8 mouse cellular contexts compared by ENCODE assay signal in the genomic region with DNA sequence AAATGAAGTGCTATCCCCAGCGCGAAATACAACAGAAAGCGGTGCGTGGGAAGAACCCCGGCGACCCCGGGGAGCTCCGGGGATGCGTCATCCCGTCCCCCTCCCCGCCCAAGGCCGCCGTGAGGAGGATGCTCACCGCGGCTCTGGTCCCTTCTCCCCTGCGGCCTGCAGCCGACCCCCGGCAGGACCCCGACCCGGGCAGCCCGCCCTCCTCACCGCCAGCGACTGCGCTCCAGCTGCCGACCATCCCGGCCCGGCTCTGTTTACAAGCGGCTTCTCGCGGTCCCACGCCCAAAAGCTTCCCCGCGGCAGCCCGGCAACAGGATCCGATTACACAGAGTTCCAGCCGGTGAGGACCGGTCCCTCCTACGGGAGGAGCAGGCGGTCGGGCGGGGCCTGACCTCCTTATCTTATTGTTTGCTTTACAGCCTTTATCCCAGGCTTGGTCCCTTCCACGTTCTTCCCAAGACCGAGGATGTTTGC. TPM values are rescaled to one million over a fixed set of nuclear protein-coding genes. Genes with fewer than 3 reads are reported as not detected.
DNase-seq lines count a peak whose midpoint lies in the region; ATAC-seq and TF ChIP-seq lines count a peak whose summit lies in the region.

Gene Plekhm3 (minus strand): TSS at position 346 of the 483 bp plus-strand sequence.

- peak within 1 kb of the TSS; percentile 67 for H3K27ac ChIP-seq in CH12.LX (ENCODE audit: insufficient read depth, low read depth)
- H3K27ac ChIP-seq in forebrain, embryonic 11.5 days (ENCODE audit: low read depth, low read length): 0 out of 2 replicates have a peak within 1 kb of the TSS, but pooled peaks have one; percentile 46
- H3K27ac ChIP-seq in heart, embryonic 16.5 days (ENCODE audit: low read length): peak within 1 kb of the TSS; percentile 30
- H3K27ac ChIP-seq in liver, embryonic 13.5 days: peak within 1 kb of the TSS; percentile 18; the same call in 1 of the 2 replicates
- no peak within 1 kb of the TSS for H3K27ac ChIP-seq in stomach, embryonic 14.5 days (ENCODE audit: low read length)

- peak within 1 kb of the TSS; percentile 73 to 85 (median 84) for H3K4me3 ChIP-seq in CH12.LX (replicated peaks in 1 of 3; ENCODE audit: low read depth in 2 of 3, low read length in 2 of 3, poor library complexity in 1 of 3)
- peak within 1 kb of the TSS; percentile 81 for H3K4me3 ChIP-seq in forebrain, embryonic 11.5 days (ENCODE audit: low read depth, low read length)
- H3K4me3 ChIP-seq in heart, embryonic 16.5 days (ENCODE audit: low read length): peak within 1 kb of the TSS; percentile 84
- H3K4me3 ChIP-seq in liver, embryonic 13.5 days (replicated peaks): peak within 1 kb of the TSS; percentile 89
- peak within 1 kb of the TSS; percentile 69 for H3K4me3 ChIP-seq in stomach, embryonic 14.5 days (ENCODE audit: low read depth, low read length)

- TF ChIP-seq RAD21 in CH12.LX (IDR thresholded peaks at IDR 0.05; ENCODE audit: low read depth, low read length): no peak

- peaks cover 6% of the 10 kb centered on the region for H3K79me2 ChIP-seq in CH12.LX (replicated peaks; ENCODE audit: control insufficient read depth, extremely low read depth, insufficient read depth, poor library complexity, severe bottlenecking)

- TF ChIP-seq POLR2A in CH12.LX (IDR thresholded peaks at IDR 0.05; ENCODE audit: low read depth, low read length): peak; percentile 75; the same call in 1 of the 2 replicates

- peak within 1 kb of the TSS; percentile 89 for H3K9ac ChIP-seq in CH12.LX (ENCODE audit: insufficient read depth, low read depth)
- H3K9ac ChIP-seq in forebrain, embryonic 11.5 days (ENCODE audit: low read length): peak within 1 kb of the TSS; percentile 91
- peak within 1 kb of the TSS; percentile 83 for H3K9ac ChIP-seq in heart, embryonic 16.5 days (ENCODE audit: low read length)
- H3K9ac ChIP-seq in liver, embryonic 13.5 days: peak within 1 kb of the TSS; percentile 84
- peak within 1 kb of the TSS; percentile 67 for H3K9ac ChIP-seq in stomach, embryonic 14.5 days (replicated peaks; ENCODE audit: low read depth, low read length)

- H3K27me3 ChIP-seq in CH12.LX (replicated peaks): no peaks in the 10 kb centered on the region
- H3K27me3 ChIP-seq in forebrain, embryonic 11.5 days (ENCODE audit: control insufficient read depth, insufficient read depth, low read length): no peaks in the 10 kb centered on the region
- H3K27me3 ChIP-seq in heart, embryonic 16.5 days (ENCODE audit: control insufficient read depth, insufficient read depth, low read length): no peaks in the 10 kb centered on the region
- H3K27me3 ChIP-seq in liver, embryonic 13.5 days: no peaks in the 10 kb centered on the region
- no peaks in the 10 kb centered on the region for H3K27me3 ChIP-seq in stomach, embryonic 14.5 days (ENCODE audit: control insufficient read depth, insufficient read depth, low read length)

- no peaks in the 10 kb centered on the region for H3K36me3 ChIP-seq in CH12.LX (replicated peaks in 1 of 2; ENCODE audit: control insufficient read depth in 1 of 2, insufficient read depth in 1 of 2, low read length in 1 of 2)
- no peaks in the 10 kb centered on the region for H3K36me3 ChIP-seq in forebrain, embryonic 11.5 days (ENCODE audit: control insufficient read depth, insufficient read depth, low read length)
- no peaks in the 10 kb centered on the region for H3K36me3 ChIP-seq in heart, embryonic 16.5 days (ENCODE audit: control insufficient read depth, insufficient read depth)
- H3K36me3 ChIP-seq in liver, embryonic 13.5 days: no peaks in the 10 kb centered on the region
- no peaks in the 10 kb centered on the region for H3K36me3 ChIP-seq in stomach, embryonic 14.5 days (ENCODE audit: control insufficient read depth, insufficient read depth, low read length)

- peak; percentile 79 for DNase-seq in CH12.LX (ENCODE audit: extremely low read depth)
- DNase-seq in c-Kit-positive CD71-positive TER-119-negative erythroid progenitor cells, embryonic 14.5 days (ENCODE audit: low read depth): peak; percentile 60
- peak; percentile 92 for DNase-seq in forebrain, embryonic 11.5 days (ENCODE audit: low spot score)
- peak; percentile 76 to 87 for DNase-seq in kidney, postnatal 25 days
- peak; percentile 74 for DNase-seq in liver, embryonic 13.5 days
- peak; percentile 57 to 70 for DNase-seq in natural killer cell, adult 2 months (ENCODE audit: low spot score in 2 of 2)

- H3K9me3 ChIP-seq in CH12.LX (replicated peaks; ENCODE audit: low read length): no peaks in the 10 kb centered on the region
- no peaks in the 10 kb centered on the region for H3K9me3 ChIP-seq in forebrain, embryonic 11.5 days (ENCODE audit: control insufficient read depth, low read length)
- H3K9me3 ChIP-seq in heart, embryonic 16.5 days (replicated peaks; ENCODE audit: control insufficient read depth, low read length): 0 out of 2 replicates have a peak, but pooled peaks cover 3% of the 10 kb centered on the region
- no peaks in the 10 kb centered on the region for H3K9me3 ChIP-seq in liver, embryonic 13.5 days (replicated peaks)
- H3K9me3 ChIP-seq in stomach, embryonic 14.5 days (ENCODE audit: control insufficient read depth, low read depth, low read length): no peaks in the 10 kb centered on the region

- H3K4me1 ChIP-seq in CH12.LX (ENCODE audit: control insufficient read depth in 1 of 2, insufficient read depth in 2 of 2): peaks cover 0 to 11% of the 10 kb centered on the region in 2 experiments; a peak in 1 of 4 replicates
- H3K4me1 ChIP-seq in forebrain, embryonic 11.5 days (replicated peaks; ENCODE audit: control insufficient read depth, insufficient read depth, low read length): no peaks in the 10 kb centered on the region
- peaks cover 5% of the 10 kb centered on the region for H3K4me1 ChIP-seq in heart, embryonic 16.5 days (ENCODE audit: control insufficient read depth, insufficient read depth, low read length)
- peaks cover 9% of the 10 kb centered on the region for H3K4me1 ChIP-seq in liver, embryonic 13.5 days (replicated peaks)
- no peaks in the 10 kb centered on the region for H3K4me1 ChIP-seq in stomach, embryonic 14.5 days (ENCODE audit: control insufficient read depth, insufficient read depth, low read length)

- ATAC-seq in forebrain, embryonic 11.5 days (replicated peaks; ENCODE audit: low FRiP score): peak; percentile 93
- peak; percentile 85 for ATAC-seq in heart, embryonic 16.5 days (replicated peaks; ENCODE audit: extremely low read depth, insufficient read depth, low FRiP score)
- peak; percentile 95 for ATAC-seq in liver, embryonic 13.5 days (ENCODE audit: low read depth)
- peak; percentile 92 for ATAC-seq in stomach, embryonic 14.5 days (ENCODE audit: insufficient number of reproducible peaks, insufficient read depth, low FRiP score, low read depth)

- dilution Hi-C loops in CH12.LX (cut with MboI; ENCODE audit: extremely low pct_ligation_motif_present, extremely low pct_unique_long_range_greater_than_20kb, low sequenced_read_pairs): no loop called here

- TF ChIP-seq EP300 in CH12.LX (IDR thresholded peaks at IDR 0.05; ENCODE audit: low read length): no peak

- peak within 1 kb of the TSS; percentile 85 for H3K4me2 ChIP-seq in CH12.LX (ENCODE audit: insufficient read depth, low read depth, poor library complexity, severe bottlenecking)
- H3K4me2 ChIP-seq in forebrain, embryonic 11.5 days (ENCODE audit: low read depth, low read length, severe bottlenecking): peak within 1 kb of the TSS; percentile 62
- H3K4me2 ChIP-seq in heart, embryonic 16.5 days (ENCODE audit: low read depth, low read length): peak within 1 kb of the TSS; percentile 84
- H3K4me2 ChIP-seq in liver, embryonic 13.5 days: peak within 1 kb of the TSS; percentile 72
- H3K4me2 ChIP-seq in stomach, embryonic 14.5 days (replicated peaks; ENCODE audit: low read depth, low read length): peak within 1 kb of the TSS; percentile 57

- under 1% methylated on average over 43 of the region's 43 CpGs for WGBS in forebrain, embryonic 11.5 days
- WGBS in heart, embryonic 16.5 days: under 1% methylated on average over 42 of the region's 43 CpGs
- WGBS in liver, embryonic 13.5 days (ENCODE audit: insufficient replicate concordance): under 1% methylated on average over 43 of the region's 43 CpGs
- under 1% methylated on average over 42 of the region's 43 CpGs for WGBS in stomach, embryonic 14.5 days

- in situ Hi-C loops in CH12.LX (cut with MboI; ENCODE audit: low pct_ligation_motif_present, low pct_unique_long_range_greater_than_20kb, low sequenced_read_pairs): no loop called here

- no peak for TF ChIP-seq CTCF in CH12.LX (conservative IDR thresholded peaks at IDR 0.05 in 1 of 2, IDR thresholded peaks at IDR 0.05 in 1 of 2; ENCODE audit: low read depth in 2 of 2, low read length in 2 of 2)

TF ChIP-seq in CH12.LX, 34 proteins besides CTCF, POLR2A, EP300 and RAD21 (continues in another document):
- 0 out of 2 replicates have a peak, but pooled peaks have one; percentile 18 for TF ChIP-seq TBP (conservative IDR thresholded peaks at IDR 0.05; ENCODE audit: low read depth, low read length)
- TF ChIP-seq MAX (IDR thresholded peaks at IDR 0.05; ENCODE audit: low read length): no peak
- TF ChIP-seq MAZ (IDR thresholded peaks at IDR 0.05; ENCODE audit: low read depth, low read length): peak; percentile 68; the same call in 1 of the 2 replicates
- TF ChIP-seq USF1 (IDR thresholded peaks at IDR 0.05; ENCODE audit: low read depth, low read length): no peak
- peak; percentile 61; the same call in 1 of the 2 replicates for TF ChIP-seq KAT2A (IDR thresholded peaks at IDR 0.05; ENCODE audit: insufficient replicate concordance, low read length)
- TF ChIP-seq MXI1 (IDR thresholded peaks at IDR 0.05; ENCODE audit: low read depth, low read length): peak; percentile 78
- TF ChIP-seq ETS1 (conservative IDR thresholded peaks at IDR 0.05; ENCODE audit: low read depth, low read length): no peak
- TF ChIP-seq TCF12 (IDR thresholded peaks at IDR 0.05; ENCODE audit: low read depth, low read length): peak; percentile 91
- TF ChIP-seq PAX5 (IDR thresholded peaks at IDR 0.05; ENCODE audit: low read length): no peak
- no peak for TF ChIP-seq E2F4 (IDR thresholded peaks at IDR 0.05; ENCODE audit: insufficient replicate concordance, low read depth, low read length)
- TF ChIP-seq IRF4 (IDR thresholded peaks at IDR 0.05; ENCODE audit: low read depth, low read length): peak; percentile 65
- TF ChIP-seq UBTF (IDR thresholded peaks at IDR 0.05; ENCODE audit: low read depth, low read length): peak; percentile 88; the same call in 1 of the 2 replicates
- no peak for TF ChIP-seq MAFK (IDR thresholded peaks at IDR 0.05; ENCODE audit: insufficient replicate concordance, low read length)

RNA-seq across cellular contexts. Expression of gene Plekhm3, which starts in this region (rescaled TPM):
- total RNA-seq in CH12.LX (2012; rRNA removed) (14.1 and 14.6 TPM in 2 replicates), CH12.LX (2014; rRNA removed) (9.5 and 9.9 TPM in 2 replicates)
- 11.3 and 13.0 TPM in 2 replicates for polyA plus RNA-seq in CH12.LX (2012; ENCODE audit: insufficient read length, low read depth)
- 6.5 and 7.2 TPM in 2 replicates for polyA plus RNA-seq in forebrain, embryonic 11.5 days (2014; fragmentation: Nextera tagmentation; extraction: Ambion mirVana)
- polyA plus RNA-seq in heart, embryonic 16.5 days (2015; fragmentation: Nextera tagmentation; extraction: Ambion mirVana): 6.8 and 7.2 TPM in 2 replicates
- polyA plus RNA-seq in liver, embryonic 13.5 days (2015; fragmentation: Nextera tagmentation; extraction: Ambion mirVana): 2.0 and 2.1 TPM in 2 replicates
- 8.4 and 10.4 TPM in 2 replicates for polyA plus RNA-seq in stomach, embryonic 14.5 days (2014; fragmentation: Nextera tagmentation; extraction: Ambion mirVana)
